Mouse (Mus musculus) limb, embryonic 10.5 days (tissue): ENCODE measurements around the gene Ptpn11. TPM values are rescaled to one million over a fixed set of nuclear protein-coding genes. Genes with fewer than 3 reads are reported as not detected.

Experiments
- DNase-seq: peaks from one replicate; pipeline ENCODE4 v3.0.0-alpha.2; 2017; ENCODE audit warnings: low spot score
- H3K27ac ChIP-seq: fragments of 300-500 bp; sonication (generic); 2 replicates; pipeline ENCODE4 v1.5.1; 2016; ENCODE audit warnings: mild to moderate bottlenecking
- H3K27me3 ChIP-seq: fragments of 300-500 bp; sonication (generic); 2 replicates; pipeline ENCODE4 v1.6.1; 2016; ENCODE audit warnings: low read depth, mild to moderate bottlenecking; ENCODE audit not compliant: poor library complexity, severe bottlenecking
- H3K36me3 ChIP-seq: fragments of 300-500 bp; sonication (generic); 2 replicates; pipeline ENCODE4 v1.6.1; 2016; ENCODE audit warnings: mild to moderate bottlenecking, moderate library complexity
- H3K4me1 ChIP-seq: fragments of 300-500 bp; sonication (generic); 2 replicates; pipeline ENCODE4 v1.6.1; 2016
- H3K4me3 ChIP-seq: fragments of 300-500 bp; sonication (generic); 2 replicates; pipeline ENCODE4 v1.5.1; 2016; ENCODE audit warnings: mild to moderate bottlenecking, moderate library complexity
- H3K9me3 ChIP-seq: fragments of 300-500 bp; sonication (generic); replicated peaks from 2 replicates; pipeline ENCODE4 v1.6.1; 2016; ENCODE audit warnings: mild to moderate bottlenecking
- whole genome bisulfite sequencing: fragments of 180-500 bp; shearing (Covaris S2); methylation state at CpG from one replicate; pipeline ENCODE4 v1.1.7; 2016; 5-methylcytosine and 5-hydroxymethylcytosine counted together
- polyA plus RNA-seq: library from polyadenylated mRNA; unstranded; fragments of >200 nt; fragmentation: Nextera tagmentation; extraction: Ambion mirVana; gene quantifications from 2 replicates; pipeline ENCODE4 v1.2.1, GENCODE M21; 2016

Ptpn11 gene
- polyA plus RNA-seq, 1 experiment from 2014 or later: 24.9 TPM

- H3K27ac ChIP-seq: no peak overlapping the region
- peaks cover under 1% of the 10 kb centered on the region; the same call in 1 of the 2 replicates for H3K4me1 ChIP-seq
- H3K27me3 ChIP-seq: no peaks in the 10 kb centered on the region
- 71% methylated on average over 5 of the region's 5 CpGs for WGBS
- H3K4me3 ChIP-seq: no peak overlapping the region
- no peaks in the 10 kb centered on the region for H3K36me3 ChIP-seq
- H3K9me3 ChIP-seq: no peaks in the 10 kb centered on the region
- DNase-seq: no peak
These were observed 78.8 kb downstream of the Ptpn11 start for GRCm38 (mm10) chr5:121112390-121112789.

- Histone ChIP-seq H3K27me3 (no peaks in the 10 kb centered on the region), H3K36me3 (no peaks in the 10 kb centered on the region), H3K27ac (no peak overlapping the region), H3K4me1 (no peaks in the 10 kb centered on the region), H3K4me3 (no peak overlapping the region), H3K9me3 (no peaks in the 10 kb centered on the region)
- DNase-seq: no peak
- WGBS: 92% methylated on average over 18 of the region's 18 CpGs
These were observed 79.9 kb downstream of the Ptpn11 start for GRCm38 (mm10) chr5:121111106-121111915.

- Histone ChIP-seq H3K36me3 (no peaks in the 10 kb centered on the region), H3K4me1 (no peaks in the 10 kb centered on the region), H3K9me3 (no peaks in the 10 kb centered on the region), H3K27me3 (no peaks in the 10 kb centered on the region), H3K27ac (no peak overlapping the region), H3K4me3 (no peak overlapping the region)
- no peak for DNase-seq
- 83% methylated on average over 7 of the region's 7 CpGs for WGBS
These were observed 82.0 kb downstream of the Ptpn11 start for GRCm38 (mm10) chr5:121109185-121109584.

GRCm38 (mm10) chr5:121106913-121107312, 84.3 kb downstream of the Ptpn11 start:
- H3K36me3 ChIP-seq: no peaks in the 10 kb centered on the region
- WGBS: 87% methylated on average over 3 of the region's 3 CpGs
- no peaks in the 10 kb centered on the region for H3K27me3 ChIP-seq
- no peak for DNase-seq
- no peaks in the 10 kb centered on the region for H3K4me1 ChIP-seq
- H3K27ac ChIP-seq: no peak overlapping the region
- no peak overlapping the region for H3K4me3 ChIP-seq
- no peaks in the 10 kb centered on the region for H3K9me3 ChIP-seq

- DNase-seq: no peak
- WGBS: 88% methylated on average over 9 of the region's 9 CpGs
These were observed 90.2 kb downstream of the Ptpn11 start for GRCm38 (mm10) chr5:121100886-121101580.

GRCm38 (mm10) chr5:121100095-121100494, 91.1 kb downstream of the Ptpn11 start:
- Histone ChIP-seq H3K4me3 (no peak overlapping the region), H3K27me3 (no peaks in the 10 kb centered on the region), H3K36me3 (no peaks in the 10 kb centered on the region), H3K27ac (no peak overlapping the region), H3K4me1 (no peaks in the 10 kb centered on the region), H3K9me3 (no peaks in the 10 kb centered on the region)
- 60% methylated on average over 2 of the region's 2 CpGs for WGBS
- no peak for DNase-seq

More at GRCm38 (mm10) chr5:121100886-121101580, 90.2 kb downstream of the Ptpn11 start:
- H3K9me3 ChIP-seq: no peaks in the 10 kb centered on the region
- no peaks in the 10 kb centered on the region for H3K36me3 ChIP-seq
- no peak overlapping the region for H3K27ac ChIP-seq
- no peaks in the 10 kb centered on the region for H3K27me3 ChIP-seq
- no peaks in the 10 kb centered on the region for H3K4me1 ChIP-seq
- no peak overlapping the region for H3K4me3 ChIP-seq

GRCm38 (mm10) chr5:121097970-121098369, 93.2 kb downstream of the Ptpn11 start:
- Histone ChIP-seq H3K4me3 (no peak overlapping the region), H3K9me3 (no peaks in the 10 kb centered on the region), H3K36me3 (no peaks in the 10 kb centered on the region), H3K27me3 (no peaks in the 10 kb centered on the region), H3K27ac (no peak overlapping the region), H3K4me1 (no peaks in the 10 kb centered on the region)
- 87% methylated on average over 4 of the region's 4 CpGs for WGBS
- DNase-seq: no peak

- WGBS: 91% methylated on average over 5 of the region's 5 CpGs
- Histone ChIP-seq H3K36me3 (no peaks in the 10 kb centered on the region), H3K27ac (no peak overlapping the region), H3K4me3 (no peak overlapping the region), H3K9me3 (no peaks in the 10 kb centered on the region), H3K27me3 (no peaks in the 10 kb centered on the region), H3K4me1 (no peaks in the 10 kb centered on the region)
- no peak for DNase-seq
These were observed 94.5 kb downstream of the Ptpn11 start for GRCm38 (mm10) chr5:121096744-121097143.

GRCm38 (mm10) chr5:121093281-121093680, 97.9 kb downstream of the Ptpn11 start:
- H3K27ac ChIP-seq: no peak overlapping the region
- H3K36me3 ChIP-seq: no peaks in the 10 kb centered on the region
- H3K9me3 ChIP-seq: no peaks in the 10 kb centered on the region
- H3K4me3 ChIP-seq: no peak overlapping the region
- H3K27me3 ChIP-seq: no peaks in the 10 kb centered on the region
- WGBS: 80% methylated on average over 3 of the region's 3 CpGs
- H3K4me1 ChIP-seq: peaks cover 2% of the 10 kb centered on the region; the same call in 1 of the 2 replicates
- no peak for DNase-seq

- Histone ChIP-seq H3K4me1 (peaks cover 2% of the 10 kb centered on the region; the same call in 1 of the 2 replicates), H3K27ac (no peak overlapping the region), H3K36me3 (no peaks in the 10 kb centered on the region), H3K9me3 (no peaks in the 10 kb centered on the region), H3K27me3 (no peaks in the 10 kb centered on the region), H3K4me3 (no peak overlapping the region)
- WGBS: 70% methylated on average over 7 of the region's 7 CpGs
- no peak for DNase-seq
These were observed 101.5 kb downstream of the Ptpn11 start for GRCm38 (mm10) chr5:121089660-121090059.

- Histone ChIP-seq H3K4me1 (peaks cover 2% of the 10 kb centered on the region; the same call in 1 of the 2 replicates), H3K27ac (no peak overlapping the region), H3K9me3 (no peaks in the 10 kb centered on the region), H3K36me3 (no peaks in the 10 kb centered on the region), H3K4me3 (no peak overlapping the region), H3K27me3 (no peaks in the 10 kb centered on the region)
- 67% methylated on average over 7 of the region's 7 CpGs for WGBS
- no peak for DNase-seq
These were observed 103.5 kb downstream of the Ptpn11 start for GRCm38 (mm10) chr5:121087733-121088132.

GRCm38 (mm10) chr5:121082605-121083004, 108.6 kb downstream of the Ptpn11 start:
- no peak for DNase-seq
- 93% methylated on average over 7 of the region's 7 CpGs for WGBS
- Histone ChIP-seq H3K9me3 (no peaks in the 10 kb centered on the region), H3K27ac (no peak overlapping the region), H3K27me3 (no peaks in the 10 kb centered on the region), H3K36me3 (no peaks in the 10 kb centered on the region), H3K4me3 (no peak overlapping the region), H3K4me1 (no peaks in the 10 kb centered on the region)

GRCm38 (mm10) chr5:121081754-121082153, 109.4 kb downstream of the Ptpn11 start:
- WGBS: 79% methylated on average over 5 of the region's 5 CpGs
- H3K27me3 ChIP-seq: no peaks in the 10 kb centered on the region
- H3K4me3 ChIP-seq: no peak overlapping the region
- no peak overlapping the region for H3K27ac ChIP-seq
- H3K9me3 ChIP-seq: no peaks in the 10 kb centered on the region
- no peaks in the 10 kb centered on the region for H3K36me3 ChIP-seq
- no peaks in the 10 kb centered on the region for H3K4me1 ChIP-seq
- DNase-seq: no peak
